Mouse (Mus musculus) liver, embryonic 13.5 days (tissue): ENCODE measurements at regions not wholly inside any gene's neighbourhood (a gene's known extent, or its start where the extent isn't known, plus 50 kb on each side); places are given as distances from the start of the nearest gene placed in this dataset.
A peak's percentile ranks its signal among the peaks of the same experiment; 100 is the strongest.

Source experiments
- ATAC-seq: fragments of 200-750 bp; cut with Nextera tagmentation; 2 replicates; pipeline ENCODE4 v1.8.0; 2017; ENCODE audit warnings: low read depth, mild to moderate bottlenecking, moderate number of reproducible peaks, moderate library complexity
- DNase-seq: peaks from one replicate; pipeline ENCODE4 v3.0.0; 2022
- H3K27ac ChIP-seq: fragments of 300-500 bp; sonication (generic); 2 replicates; pipeline ENCODE4 v1.5.1; 2015; ENCODE audit warnings: moderate library complexity, mild to moderate bottlenecking, inconsistent platforms
- H3K27me3 ChIP-seq: fragments of 300-500 bp; sonication (generic); 2 replicates; pipeline ENCODE4 v1.6.1; 2015; ENCODE audit warnings: mild to moderate bottlenecking, inconsistent platforms
- H3K36me3 ChIP-seq: fragments of 300-500 bp; sonication (generic); 2 replicates; pipeline ENCODE4 v1.6.1; 2015; ENCODE audit warnings: mild to moderate bottlenecking, inconsistent platforms
- H3K4me1 ChIP-seq: fragments of 300-500 bp; sonication (generic); replicated peaks from 2 replicates; pipeline ENCODE4 v1.6.1; 2015; ENCODE audit warnings: inconsistent platforms
- H3K4me2 ChIP-seq: fragments of 300-500 bp; sonication (generic); 2 replicates; pipeline ENCODE4 v1.6.1; 2015; ENCODE audit warnings: inconsistent platforms, mild to moderate bottlenecking, moderate library complexity
- H3K4me3 ChIP-seq: fragments of 300-500 bp; sonication (generic); replicated peaks from 2 replicates; pipeline ENCODE4 v1.5.1; 2015; ENCODE audit warnings: mild to moderate bottlenecking, inconsistent platforms
- H3K9ac ChIP-seq: fragments of 300-500 bp; sonication (generic); 2 replicates; pipeline ENCODE4 v1.6.1; 2015; ENCODE audit warnings: mild to moderate bottlenecking, inconsistent platforms
- H3K9me3 ChIP-seq: fragments of 300-500 bp; sonication (generic); replicated peaks from 2 replicates; pipeline ENCODE4 v1.6.1; 2016; ENCODE audit warnings: inconsistent platforms
- WGBS: fragments of 180-500 bp; shearing (Covaris S2); methylation state at CpG from one replicate; pipeline ENCODE4 v1.1.7; 2015; ENCODE audit not compliant: insufficient replicate concordance; 5-methylcytosine and 5-hydroxymethylcytosine counted together

DNA sequence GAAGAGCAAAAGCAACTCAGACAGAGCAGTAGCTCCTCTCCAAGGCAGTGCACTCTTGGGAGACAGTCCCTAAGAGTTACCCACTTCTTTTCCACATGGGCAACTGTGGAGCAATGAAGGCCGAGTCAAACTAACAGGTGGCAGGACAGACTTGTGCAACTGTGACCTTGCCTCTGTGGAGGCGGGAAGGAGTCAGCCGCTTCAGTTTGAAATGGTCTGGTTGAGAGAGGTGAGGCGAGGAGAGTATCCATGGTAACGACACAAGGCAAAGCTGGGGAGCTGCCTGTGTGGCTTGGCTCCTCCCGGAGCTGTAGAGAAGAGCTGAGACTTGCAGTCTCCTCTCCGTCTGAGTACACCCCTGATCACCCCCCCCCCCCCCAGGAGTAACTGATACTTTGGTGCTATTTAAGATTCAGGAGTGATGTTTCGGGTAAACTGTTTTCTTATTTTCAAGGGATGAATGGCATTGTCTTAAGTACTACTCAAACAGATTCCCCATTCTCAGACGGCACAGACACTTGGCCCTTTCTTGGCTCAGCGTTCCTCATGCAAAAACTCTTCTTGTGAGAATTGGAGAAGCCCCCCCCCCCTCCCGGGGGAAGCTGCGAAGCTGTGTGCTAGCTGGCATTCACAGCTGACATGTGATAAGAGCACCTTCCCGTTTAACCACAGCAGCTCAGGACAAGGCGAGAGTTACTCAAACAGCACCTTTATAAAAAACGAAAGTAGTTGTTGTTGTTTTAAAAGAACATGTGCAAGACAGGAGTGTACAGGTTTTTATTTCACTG, 54.9 kb upstream of the Chst1 start:
- no peak overlapping the region for H3K4me3 ChIP-seq
- H3K27me3 ChIP-seq = no peaks in the 10 kb centered on the region
- no peak for DNase-seq
- no peaks in the 10 kb centered on the region for H3K9me3 ChIP-seq
- WGBS = 11% methylated on average over 15 of the region's 15 CpGs
- H3K36me3 ChIP-seq = no peaks in the 10 kb centered on the region
- ATAC-seq = no peak
- H3K27ac ChIP-seq = no peak overlapping the region
- H3K4me2 ChIP-seq = no peak overlapping the region
- H3K4me1 ChIP-seq = no peaks in the 10 kb centered on the region
- no peak overlapping the region for H3K9ac ChIP-seq

DNA sequence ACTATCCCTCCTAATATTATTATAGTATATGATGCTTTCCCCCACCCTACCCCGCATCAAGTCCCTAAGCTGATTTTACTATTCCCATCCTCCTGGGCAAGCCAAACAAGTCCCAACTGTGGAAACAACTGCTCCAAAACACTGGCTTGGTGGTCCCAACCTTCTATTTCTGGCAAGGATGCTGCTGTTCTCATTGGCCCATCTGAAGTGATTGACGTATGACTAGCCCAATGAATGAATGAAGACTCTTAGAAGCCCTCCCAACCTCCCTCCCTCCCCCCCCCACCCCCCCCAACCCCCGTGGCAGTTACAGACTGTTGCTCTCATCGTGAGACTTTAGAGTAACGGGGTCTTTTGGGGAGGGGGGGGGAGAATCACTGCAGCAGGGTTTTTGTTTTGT, 58.7 kb upstream of the Chst1 start:
- DNase-seq (no peak), ATAC-seq (no peak)
- Histone ChIP-seq H3K4me1 (no peaks in the 10 kb centered on the region), H3K9ac (no peak overlapping the region), H3K27ac (no peak overlapping the region), H3K36me3 (no peaks in the 10 kb centered on the region), H3K9me3 (no peaks in the 10 kb centered on the region), H3K27me3 (no peaks in the 10 kb centered on the region), H3K4me3 (no peak overlapping the region), H3K4me2 (no peak overlapping the region)
- 57% methylated on average over 4 of the region's 5 CpGs for WGBS

DNA sequence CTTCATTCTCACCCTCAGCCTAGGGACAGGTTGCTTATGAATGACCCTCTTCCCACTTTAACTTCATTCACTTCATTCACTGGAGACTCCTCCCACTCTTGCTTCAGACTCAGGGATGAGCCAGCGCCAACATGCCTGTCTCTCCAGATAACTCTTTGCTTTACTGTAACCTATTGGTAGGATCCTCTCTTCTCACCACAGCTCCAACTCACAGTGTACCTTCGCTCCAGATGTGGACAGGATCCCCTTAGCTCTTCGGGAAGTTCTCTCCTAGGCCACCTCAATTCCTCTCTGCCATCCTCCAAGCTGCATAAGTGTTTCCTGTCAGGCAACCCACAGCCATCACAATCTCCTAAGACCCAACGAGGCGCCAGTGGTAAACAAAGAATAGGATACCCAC, 67.5 kb upstream of the Chst1 start:
- Histone ChIP-seq H3K27me3 (peaks cover 9% of the 10 kb centered on the region; the same call in 1 of the 2 replicates), H3K36me3 (no peaks in the 10 kb centered on the region), H3K4me1 (peaks cover 4% of the 10 kb centered on the region; the same call in 1 of the 2 replicates), H3K4me3 (no peak overlapping the region), H3K4me2 (no peak overlapping the region), H3K27ac (no peak overlapping the region), H3K9me3 (no peaks in the 10 kb centered on the region), H3K9ac (no peak overlapping the region)
- DNase-seq (no peak), ATAC-seq (no peak)
- 57% methylated on average over 5 of the region's 5 CpGs for WGBS

DNA sequence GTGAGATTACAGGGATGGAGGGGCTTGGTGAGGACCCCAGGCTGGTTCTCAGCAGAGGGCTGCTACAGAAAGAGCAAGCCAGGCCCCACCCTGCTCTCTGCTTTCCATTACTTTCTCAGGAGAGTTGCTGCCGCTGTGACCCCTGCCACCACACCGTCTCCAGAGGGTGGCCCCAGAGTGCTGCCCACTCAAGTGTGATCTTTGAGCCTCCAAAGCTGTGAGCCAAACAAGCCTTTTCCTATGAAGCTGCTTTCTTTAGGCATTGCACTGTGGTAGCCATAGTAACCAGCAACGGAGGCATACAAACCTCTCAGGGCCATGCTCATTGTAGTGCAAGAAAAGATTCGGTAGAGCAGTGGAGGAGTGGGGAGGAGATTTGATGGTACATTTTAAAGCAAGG, 68.8 kb upstream of the Chst1 start:
- no peak overlapping the region for H3K27ac ChIP-seq
- H3K4me3 ChIP-seq = no peak overlapping the region
- no peaks in the 10 kb centered on the region for H3K36me3 ChIP-seq
- ATAC-seq (no peak), DNase-seq (no peak)
- H3K4me2 ChIP-seq = no peak overlapping the region
- H3K9ac ChIP-seq = no peak overlapping the region
- peaks cover 4% of the 10 kb centered on the region; the same call in 1 of the 2 replicates for H3K4me1 ChIP-seq
- peaks cover 13% of the 10 kb centered on the region for H3K27me3 ChIP-seq
- H3K9me3 ChIP-seq = no peaks in the 10 kb centered on the region
- 73% methylated on average over 4 of the region's 4 CpGs for WGBS

DNA sequence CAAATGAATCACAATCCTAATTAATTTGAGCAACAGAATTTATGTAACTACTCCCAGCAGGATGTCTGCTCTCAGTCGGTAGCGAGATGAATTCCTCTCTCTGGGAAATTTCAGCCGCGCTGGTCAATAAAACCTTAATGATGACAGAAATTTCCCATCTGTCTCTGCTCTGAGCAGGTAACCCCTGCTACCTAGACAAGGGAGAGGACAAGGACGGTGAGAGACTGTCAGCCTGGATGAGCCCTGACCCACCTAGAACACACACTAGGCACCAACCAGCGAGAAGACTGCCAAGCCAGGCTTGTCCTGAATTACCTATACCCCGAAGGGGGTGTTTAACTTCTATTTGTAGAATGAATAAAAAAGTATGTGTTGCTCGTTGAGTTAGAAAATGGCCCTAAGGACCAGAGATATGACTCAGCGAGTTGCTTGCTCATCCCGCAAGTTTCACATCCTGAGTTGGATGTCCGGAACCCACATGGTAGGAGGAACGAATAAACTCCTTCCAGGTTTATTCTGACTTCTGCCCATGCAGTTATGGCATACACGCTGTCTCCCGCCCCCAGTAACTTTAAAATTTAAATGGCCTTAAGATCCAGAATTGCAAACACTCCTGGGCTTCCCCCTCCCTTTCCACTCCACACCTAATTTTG, 69.5 kb upstream of the Slc35c1 start:
- Histone ChIP-seq H3K4me1 (peaks cover 4% of the 10 kb centered on the region; the same call in 1 of the 2 replicates), H3K4me3 (peak overlapping the region; percentile 39), H3K9ac (no peak overlapping the region), H3K27me3 (peaks cover 13% of the 10 kb centered on the region), H3K36me3 (no peaks in the 10 kb centered on the region), H3K9me3 (no peaks in the 10 kb centered on the region), H3K27ac (no peak overlapping the region), H3K4me2 (peak overlapping the region; percentile 61)
- no peak for ATAC-seq
- no peak for DNase-seq
- WGBS = 40% methylated on average over 14 of the region's 14 CpGs

DNA sequence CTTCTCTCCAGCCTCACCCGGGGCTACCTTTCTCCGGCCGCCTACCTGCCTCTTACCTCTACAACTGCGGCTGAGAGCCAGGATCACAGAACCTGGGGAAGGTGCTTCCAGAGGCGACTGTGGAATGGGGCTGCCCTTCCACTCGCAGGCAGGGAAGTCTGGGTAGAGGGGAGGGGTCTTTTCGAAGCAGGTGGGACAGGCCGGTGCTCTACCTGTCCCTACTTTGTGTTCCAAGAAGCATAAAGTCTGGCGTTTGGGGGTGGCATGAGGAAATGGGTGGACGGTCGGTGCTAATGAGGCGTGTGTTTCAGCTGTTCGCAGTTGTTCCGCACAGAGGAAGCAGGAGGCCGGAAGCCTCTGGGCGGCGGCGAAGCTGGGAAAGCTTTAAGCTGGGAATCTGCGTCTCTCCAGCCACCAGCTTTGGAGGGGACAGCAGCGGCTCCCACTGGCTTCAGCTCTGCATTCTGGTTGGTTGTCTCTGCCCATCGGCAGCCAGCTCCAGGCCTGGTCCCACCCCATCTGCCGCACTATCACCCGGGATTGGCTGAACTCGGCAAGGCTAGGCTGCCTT, 68.8 kb upstream of the Slc35c1 start:
- peak overlapping the region; percentile 61 for H3K4me2 ChIP-seq
- no peak overlapping the region for H3K27ac ChIP-seq
- no peaks in the 10 kb centered on the region for H3K9me3 ChIP-seq
- H3K9ac ChIP-seq = 0 out of 2 replicates have a peak overlapping the region, but pooled peaks have one; percentile 29
- WGBS = 7% methylated on average over 24 of the region's 24 CpGs
- ATAC-seq (peak; percentile 71), DNase-seq (peak; percentile 4)
- H3K4me1 ChIP-seq = peaks cover 4% of the 10 kb centered on the region; the same call in 1 of the 2 replicates
- no peaks in the 10 kb centered on the region for H3K36me3 ChIP-seq
- H3K27me3 ChIP-seq = peaks cover 13% of the 10 kb centered on the region
- peak overlapping the region; percentile 39 for H3K4me3 ChIP-seq

DNA sequence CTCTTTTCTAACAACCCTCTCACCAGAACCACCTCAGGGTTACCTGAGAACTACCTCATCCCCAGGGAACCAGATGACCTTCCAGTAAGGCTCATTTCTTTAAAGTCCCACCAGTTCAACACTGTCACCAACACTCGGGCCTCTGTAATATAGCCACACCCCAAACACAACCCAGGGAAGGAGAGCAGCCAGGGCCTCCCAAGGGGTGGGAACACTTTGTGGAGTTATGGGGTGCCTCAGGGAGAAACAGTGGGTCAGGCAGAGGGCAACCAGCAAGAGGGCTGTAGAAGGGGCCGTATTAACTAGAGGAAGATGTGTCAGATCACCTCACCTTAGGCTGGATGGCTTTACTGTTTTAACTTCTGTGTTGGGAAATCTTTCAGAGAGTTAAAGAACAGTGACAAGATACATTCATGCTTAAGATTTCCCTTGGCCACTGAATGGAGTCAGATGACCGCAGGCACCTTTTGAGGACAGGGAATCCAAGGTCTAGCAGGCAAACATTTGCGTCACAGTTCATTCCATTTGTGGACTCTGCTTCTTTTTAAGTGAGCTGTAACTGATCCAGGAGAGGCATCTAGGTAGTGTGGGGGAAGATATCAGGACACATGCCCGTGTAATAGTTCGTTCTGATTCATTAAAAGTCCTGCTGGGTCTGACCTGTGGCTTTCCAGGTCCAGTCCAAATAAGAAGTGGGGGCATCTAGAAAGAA, 67.9 kb upstream of the Slc35c1 start:
- Histone ChIP-seq H3K27me3 (peaks cover 13% of the 10 kb centered on the region), H3K4me3 (no peak overlapping the region), H3K27ac (no peak overlapping the region), H3K4me1 (peaks cover 4% of the 10 kb centered on the region; the same call in 1 of the 2 replicates), H3K9ac (no peak overlapping the region), H3K4me2 (no peak overlapping the region), H3K9me3 (no peaks in the 10 kb centered on the region), H3K36me3 (no peaks in the 10 kb centered on the region)
- DNase-seq (no peak), ATAC-seq (no peak)
- 57% methylated on average over 6 of the region's 6 CpGs for WGBS

DNA sequence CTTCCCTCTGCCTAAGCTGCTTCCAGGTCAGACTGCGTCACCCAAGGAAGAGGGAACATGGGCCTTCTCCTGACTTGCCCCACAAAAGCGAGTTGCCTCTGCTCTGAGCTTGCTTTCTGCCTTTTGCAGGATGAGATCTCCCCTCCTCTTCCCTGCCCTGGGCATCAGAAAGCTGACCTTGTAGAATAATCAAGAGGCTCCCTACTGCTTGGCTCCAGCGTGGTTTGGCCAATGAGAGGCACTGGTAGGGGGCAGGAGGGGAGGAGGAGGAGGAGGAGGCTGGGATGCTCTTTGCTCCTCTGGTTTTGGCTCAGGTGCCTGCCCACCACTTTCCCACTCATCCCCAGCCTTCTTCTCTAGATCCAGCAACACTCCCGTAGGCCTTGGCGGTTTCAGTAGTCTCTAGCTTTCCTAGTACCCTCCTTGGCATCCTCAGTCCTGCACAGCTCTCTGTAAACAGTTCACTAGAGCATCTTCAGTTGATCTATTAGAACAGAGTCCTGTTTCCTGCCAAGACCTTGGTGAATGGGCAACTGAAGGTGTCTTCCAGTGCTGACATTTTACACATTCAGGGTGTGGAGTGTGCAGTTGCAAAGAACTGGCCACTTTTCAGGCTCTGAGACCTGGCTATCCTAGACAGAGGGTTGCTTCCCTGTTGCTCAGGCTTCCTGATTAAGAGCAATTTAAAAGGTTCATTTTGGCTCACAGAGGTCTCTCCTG, 66.5 kb upstream of the Slc35c1 start:
- Histone ChIP-seq H3K4me1 (peaks cover 4% of the 10 kb centered on the region; the same call in 1 of the 2 replicates), H3K27me3 (peaks cover 13% of the 10 kb centered on the region), H3K4me2 (no peak overlapping the region), H3K9me3 (no peaks in the 10 kb centered on the region), H3K9ac (no peak overlapping the region), H3K4me3 (no peak overlapping the region), H3K36me3 (no peaks in the 10 kb centered on the region), H3K27ac (no peak overlapping the region)
- DNase-seq (no peak), ATAC-seq (no peak)
- 61% methylated on average over 5 of the region's 5 CpGs for WGBS

DNA sequence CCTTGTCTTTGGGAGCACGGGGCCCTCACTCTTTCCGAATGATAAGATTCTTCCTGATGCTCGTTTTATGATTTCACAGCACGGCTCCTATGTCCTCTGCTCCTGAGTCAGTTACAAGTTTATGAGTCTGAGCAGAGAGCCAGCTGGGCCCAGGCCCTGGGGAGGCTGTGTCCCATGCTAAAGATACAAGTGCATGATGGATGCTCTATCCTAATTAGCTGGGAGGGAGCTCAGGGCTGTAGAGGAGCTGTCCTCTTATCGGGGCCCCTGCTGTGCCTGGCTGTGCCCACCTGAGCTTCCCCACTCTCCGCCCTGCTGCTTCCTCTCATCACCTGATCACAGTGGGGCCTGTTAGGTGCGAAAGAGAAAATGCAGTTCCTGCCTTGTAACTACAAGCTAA, 65.3 kb upstream of the Slc35c1 start:
- H3K4me3 ChIP-seq = no peak overlapping the region
- no peak overlapping the region for H3K4me2 ChIP-seq
- DNase-seq = no peak
- H3K4me1 ChIP-seq = peaks cover 4% of the 10 kb centered on the region; the same call in 1 of the 2 replicates
- no peak overlapping the region for H3K27ac ChIP-seq
- 53% methylated on average over 7 of the region's 7 CpGs for WGBS
- H3K36me3 ChIP-seq = no peaks in the 10 kb centered on the region
- no peak overlapping the region for H3K9ac ChIP-seq
- no peak for ATAC-seq
- peaks cover 13% of the 10 kb centered on the region for H3K27me3 ChIP-seq
- no peaks in the 10 kb centered on the region for H3K9me3 ChIP-seq

DNA sequence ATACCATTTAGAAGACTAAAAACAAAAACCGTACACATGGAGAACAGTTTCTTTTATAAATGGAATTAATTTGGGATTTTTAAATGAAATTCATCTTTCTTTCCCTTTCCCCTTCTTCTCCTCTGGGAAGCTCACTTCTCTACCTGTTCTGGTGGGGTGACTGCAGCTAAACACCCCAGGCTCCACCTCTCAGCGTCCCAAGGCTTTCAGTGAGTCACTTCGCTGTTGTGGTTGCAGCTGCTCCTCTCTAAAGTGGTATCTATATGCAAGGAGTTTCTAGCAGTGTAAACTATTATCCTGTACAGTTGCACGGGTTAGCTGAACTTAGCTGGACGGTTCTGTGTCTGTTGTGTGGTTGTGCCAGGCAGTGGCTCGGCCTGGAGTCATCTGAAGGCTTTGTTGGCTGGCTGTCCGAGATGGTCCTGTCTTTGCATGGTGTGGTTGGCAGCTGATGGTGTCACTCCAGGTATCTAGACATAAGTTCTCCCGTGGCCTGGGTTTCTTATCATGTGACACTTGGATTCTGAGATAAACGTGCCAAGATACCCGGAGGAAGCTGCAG, 64.8 kb upstream of the Slc35c1 start:
- H3K27ac ChIP-seq = no peak overlapping the region
- H3K36me3 ChIP-seq = no peaks in the 10 kb centered on the region
- H3K4me2 ChIP-seq = no peak overlapping the region
- DNase-seq (no peak), ATAC-seq (no peak)
- no peak overlapping the region for H3K4me3 ChIP-seq
- H3K9ac ChIP-seq = no peak overlapping the region
- peaks cover 4% of the 10 kb centered on the region; the same call in 1 of the 2 replicates for H3K4me1 ChIP-seq
- no peaks in the 10 kb centered on the region for H3K9me3 ChIP-seq
- 54% methylated on average over 10 of the region's 10 CpGs for whole genome bisulfite sequencing
- peaks cover 13% of the 10 kb centered on the region for H3K27me3 ChIP-seq
